Mouse (Mus musculus): ENCODE measurements around the gene Otc. TPM values are rescaled to one million over a fixed set of nuclear protein-coding genes. Genes with fewer than 3 reads are reported as not detected.

Otc gene
- polyA plus RNA-seq, 1 experiment from 2014 or later: 87.6 TPM

GRCm38 (mm10) chrX:10355867-10356266 lies 103.8 kb downstream of the Otc start:
- Histone ChIP-seq H3K9ac (ENCODE audit: low read depth, low read length) (no peak overlapping the region), H3K9me3 (ENCODE audit: control insufficient read depth, low read length) (no peaks in the 10 kb centered on the region), H3K36me3 (ENCODE audit: control insufficient read depth, insufficient read depth, low read length) (no peaks in the 10 kb centered on the region), H3K27me3 (replicated peaks; ENCODE audit: control insufficient read depth, insufficient read depth, low read length) (no peaks in the 10 kb centered on the region), H3K27ac (ENCODE audit: low read length) (no peak overlapping the region), H3K4me2 (ENCODE audit: low read depth, low read length) (no peak overlapping the region), H3K4me1 (ENCODE audit: control insufficient read depth, insufficient read depth, low read length) (no peaks in the 10 kb centered on the region), H3K4me3 (ENCODE audit: low read length) (no peak overlapping the region)
- ATAC-seq: no peak
- WGBS: 39% methylated on average over 4 of the region's 4 CpGs

Other genes starting within 250 kb of the Otc start
- 17.9 and 18.2 TPM in 2 replicates for gene Srpx, start 134.6 kb upstream of the Otc start, polyA plus RNA-seq (2015; fragmentation: Nextera tagmentation; extraction: Ambion mirVana)
- gene Rpgr, start 35.4 kb upstream of the Otc start, polyA plus RNA-seq (2015; fragmentation: Nextera tagmentation; extraction: Ambion mirVana): 8.9 and 11.1 TPM in 2 replicates
- gene Tspan7, start 232.9 kb downstream of the Otc start, polyA plus RNA-seq (2015; fragmentation: Nextera tagmentation; extraction: Ambion mirVana): 166 and 168 TPM in 2 replicates